Mouse (Mus musculus): ENCODE data around the gene Sys1.

DNA sequence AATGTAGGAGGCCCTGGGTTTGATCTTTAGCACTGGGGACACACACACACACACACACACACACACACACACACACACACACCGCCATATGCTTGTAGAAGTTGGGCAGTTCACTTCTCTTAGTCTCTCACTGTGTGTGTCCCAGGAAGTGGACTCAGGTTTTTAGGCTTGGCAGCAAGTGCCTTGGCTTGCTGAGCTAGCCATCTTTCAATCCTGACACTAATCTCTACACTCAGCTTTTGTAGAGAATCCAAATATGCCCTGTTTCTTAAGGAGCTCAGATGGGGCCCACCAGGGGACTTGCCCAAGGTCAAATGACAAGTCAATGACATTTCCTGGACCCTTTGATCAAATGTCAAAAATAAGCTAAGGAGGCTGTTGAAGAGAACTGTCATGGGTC lies 351 bp upstream of the Sys1 start:
- no peak for TF ChIP-seq FLI1 (IDR thresholded peaks at IDR 0.05; ENCODE audit: low read length)
- no peak for TF ChIP-seq GATA1 (IDR thresholded peaks at IDR 0.05; ENCODE audit: borderline replicate concordance, low read length)
